ENCODE assay signal across 11 mouse cellular contexts in genomic region chr2:8675537-8675936, GRCm38 (mm10).
A peak's percentile ranks its signal among the peaks of the same experiment; 100 is the strongest.
DNase-seq lines count a peak whose midpoint lies in the region; ATAC-seq and TF ChIP-seq lines count a peak whose summit lies in the region.
"Had no signal": no experiment of that assay in that cellular context is flagged by ENCODE, and none has a peak within 500 bp of the region (broad histone marks: within the 10 kb centered on the region; RNA-seq: fewer than 3 reads in every experiment).

No protein-coding gene starts in this region.

- TF ChIP-seq POLR2A in liver, adult 2 months (IDR thresholded peaks at IDR 0.05; ENCODE audit: extremely low read depth, insufficient read depth, low read length), result no peak
- TF ChIP-seq POLR2A in MEL (IDR thresholded peaks at IDR 0.05; ENCODE audit: control insufficient read depth in 1 of 2, insufficient read depth in 1 of 2, low read depth in 1 of 2, low read length in 2 of 2, poor library complexity in 1 of 2), result no peak

- peak; percentile 9 for DNase-seq in forebrain, embryonic 14.5 days (ENCODE audit: low spot score)
- DNase-seq in liver, adult 2 months (ENCODE audit: extremely low read depth, low read depth, low spot score), result peak; percentile 3
- peak; percentile 35 for DNase-seq in MEL (ENCODE audit: low read depth, low spot score)
- no peak for DNase-seq in cerebellum, adult 8-10 months
- no peak for DNase-seq in left cerebral cortex, adult 11 months (ENCODE audit: low spot score)
- DNase-seq: adrenal gland, adult 2 months; cerebellum, adult 11-12 months had no signal

- no peak overlapping the region for H3K27ac ChIP-seq in forebrain, embryonic 14.5 days (ENCODE audit: low read depth, low read length)
- H3K27ac ChIP-seq in forebrain, embryonic 16.5 days (ENCODE audit: low read length), result no peak overlapping the region
- H3K27ac ChIP-seq in liver, adult 2 months (replicated peaks; ENCODE audit: insufficient read depth, low read depth, low read length), result no peak overlapping the region
- H3K27ac ChIP-seq in liver, embryonic 12.5 days, result no peak overlapping the region
- no peak overlapping the region for H3K27ac ChIP-seq in MEL (ENCODE audit: control insufficient read depth, low read depth, low read length)

- TF ChIP-seq RAD21 in MEL (IDR thresholded peaks at IDR 0.05; ENCODE audit: low read depth, low read length), result peak; percentile 66

- no peak for ATAC-seq in forebrain, embryonic 14.5 days
- ATAC-seq in forebrain, embryonic 16.5 days, result no peak
- no peak for ATAC-seq in liver, embryonic 12.5 days
- ATAC-seq in granulocyte monocyte progenitor cell, adult 5-6 weeks (replicated peaks; ENCODE audit: poor library complexity, severe bottlenecking), result peak; percentile 57
- ATAC-seq: inflammation-experienced regulatory T-cells, adult 6 months had no signal

- H3K4me1 ChIP-seq in forebrain, embryonic 14.5 days (ENCODE audit: control insufficient read depth, insufficient read depth, low read length), result no peaks in the 10 kb centered on the region
- no peaks in the 10 kb centered on the region for H3K4me1 ChIP-seq in forebrain, embryonic 16.5 days (replicated peaks; ENCODE audit: control insufficient read depth, insufficient read depth, low read length)
- H3K4me1 ChIP-seq in liver, adult 2 months (ENCODE audit: control insufficient read depth, insufficient read depth, low read length), result no peaks in the 10 kb centered on the region
- no peaks in the 10 kb centered on the region for H3K4me1 ChIP-seq in liver, embryonic 12.5 days
- no peaks in the 10 kb centered on the region for H3K4me1 ChIP-seq in MEL (ENCODE audit: control insufficient read depth in 1 of 2, insufficient read depth in 2 of 2, low read length in 2 of 2)

- 73% methylated on average over 4 of the region's 4 CpGs for WGBS in forebrain, embryonic 14.5 days
- 69% methylated on average over 4 of the region's 4 CpGs for WGBS in forebrain, embryonic 16.5 days
- WGBS in liver, adult 2 months, result 64% methylated on average over 4 of the region's 4 CpGs
- WGBS in liver, embryonic 12.5 days (ENCODE audit: insufficient replicate concordance), result 62% methylated on average over 4 of the region's 4 CpGs

- H3K79me2 ChIP-seq in liver, adult 2 months (ENCODE audit: control insufficient read depth, insufficient read depth, low read length), result no peaks in the 10 kb centered on the region
- H3K79me2 ChIP-seq in MEL (ENCODE audit: control insufficient read depth, insufficient read depth, low read length, poor library complexity), result no peaks in the 10 kb centered on the region

- H3K36me3 ChIP-seq in forebrain, embryonic 14.5 days (ENCODE audit: control insufficient read depth, insufficient read depth, low read length), result no peaks in the 10 kb centered on the region
- no peaks in the 10 kb centered on the region for H3K36me3 ChIP-seq in forebrain, embryonic 16.5 days (ENCODE audit: control insufficient read depth, insufficient read depth)
- no peaks in the 10 kb centered on the region for H3K36me3 ChIP-seq in liver, adult 2 months (ENCODE audit: control insufficient read depth, insufficient read depth, low read length)
- H3K36me3 ChIP-seq in liver, embryonic 12.5 days, result no peaks in the 10 kb centered on the region
- no peaks in the 10 kb centered on the region for H3K36me3 ChIP-seq in MEL (ENCODE audit: control insufficient read depth in 1 of 2, insufficient read depth in 2 of 2, low read length in 2 of 2)

- H3K4me3 ChIP-seq in forebrain, embryonic 14.5 days (ENCODE audit: low read depth, low read length), result no peak overlapping the region
- H3K4me3 ChIP-seq in forebrain, embryonic 16.5 days (replicated peaks; ENCODE audit: low read length), result no peak overlapping the region
- H3K4me3 ChIP-seq in liver, adult 2 months (ENCODE audit: insufficient read depth, low read depth, low read length), result no peak overlapping the region
- no peak overlapping the region for H3K4me3 ChIP-seq in liver, embryonic 12.5 days
- H3K4me3 ChIP-seq in MEL (ENCODE audit: control insufficient read depth in 1 of 2, insufficient read depth in 1 of 2, low read depth in 2 of 2, low read length in 2 of 2), result no peak overlapping the region

- no peak overlapping the region for H3K9ac ChIP-seq in forebrain, embryonic 14.5 days (ENCODE audit: low read length)
- no peak overlapping the region for H3K9ac ChIP-seq in forebrain, embryonic 16.5 days (replicated peaks; ENCODE audit: low read depth, low read length)
- H3K9ac ChIP-seq in liver, adult 2 months (ENCODE audit: low read depth, low read length), result no peak overlapping the region
- H3K9ac ChIP-seq in liver, embryonic 12.5 days, result no peak overlapping the region
- H3K9ac ChIP-seq in MEL (ENCODE audit: control insufficient read depth, low read depth, low read length, poor library complexity, severe bottlenecking), result no peak overlapping the region

- TF ChIP-seq EP300 in MEL (IDR thresholded peaks at IDR 0.05; ENCODE audit: low read depth in 1 of 2, low read length in 2 of 2), result no peak

- TF ChIP-seq CTCF in liver, adult 2 months (IDR thresholded peaks at IDR 0.05; ENCODE audit: low read depth, low read length), result no peak
- TF ChIP-seq CTCF in MEL (IDR thresholded peaks at IDR 0.05 in 2 of 3, conservative IDR thresholded peaks at IDR 0.05 in 1 of 3; ENCODE audit: control insufficient read depth in 1 of 3, insufficient read depth in 1 of 3, low read depth in 2 of 3, low read length in 3 of 3, poor library complexity in 1 of 3, severe bottlenecking in 1 of 3), result peak in 1 of 3 experiments; percentile 61; a peak in 2 of 6 replicates

- H3K27me3 ChIP-seq in forebrain, embryonic 14.5 days (replicated peaks; ENCODE audit: control insufficient read depth, insufficient read depth, low read length), result no peaks in the 10 kb centered on the region
- H3K27me3 ChIP-seq in forebrain, embryonic 16.5 days (replicated peaks; ENCODE audit: control insufficient read depth, insufficient read depth, low read length), result no peaks in the 10 kb centered on the region
- H3K27me3 ChIP-seq in liver, adult 2 months (ENCODE audit: control insufficient read depth, insufficient read depth, low read length), result no peaks in the 10 kb centered on the region
- H3K27me3 ChIP-seq in liver, embryonic 12.5 days (replicated peaks), result no peaks in the 10 kb centered on the region
- H3K27me3 ChIP-seq in MEL (ENCODE audit: control insufficient read depth in 1 of 2, insufficient read depth in 2 of 2, low read length in 2 of 2), result no peaks in the 10 kb centered on the region; a peak in 2 of 4 replicates

- H3K9me3 ChIP-seq in forebrain, embryonic 14.5 days (replicated peaks; ENCODE audit: control insufficient read depth, low read length), result no peaks in the 10 kb centered on the region
- no peaks in the 10 kb centered on the region for H3K9me3 ChIP-seq in forebrain, embryonic 16.5 days (ENCODE audit: control insufficient read depth, low read length)
- no peaks in the 10 kb centered on the region for H3K9me3 ChIP-seq in liver, embryonic 12.5 days (replicated peaks)
- H3K9me3 ChIP-seq in MEL (replicated peaks; ENCODE audit: insufficient read depth, low read length), result no peaks in the 10 kb centered on the region

- H3K4me2 ChIP-seq in forebrain, embryonic 14.5 days (ENCODE audit: low read length), result no peak overlapping the region
- H3K4me2 ChIP-seq in forebrain, embryonic 16.5 days (ENCODE audit: low read length), result no peak overlapping the region
- H3K4me2 ChIP-seq in liver, embryonic 12.5 days, result no peak overlapping the region

TF ChIP-seq in MEL, 35 proteins besides CTCF, POLR2A, EP300 and RAD21:
- TF ChIP-seq SMC3 (IDR thresholded peaks at IDR 0.05; ENCODE audit: low read depth, low read length) (peak; percentile 52), ZC3H11A (IDR thresholded peaks at IDR 0.05; ENCODE audit: low read depth, low read length) (peak; percentile 35; the same call in 1 of the 2 replicates), GABPA (IDR thresholded peaks at IDR 0.05; ENCODE audit: low read depth, low read length) (no peak), CHD2 (IDR thresholded peaks at IDR 0.05; ENCODE audit: low read length) (no peak), USF1 (IDR thresholded peaks at IDR 0.05; ENCODE audit: low read depth, low read length) (no peak), SIN3A (IDR thresholded peaks at IDR 0.05; ENCODE audit: low read length) (no peak)

Comparison
In these comparisons a context has a peak if more than half of its experiments do, and no peak if none do; other contexts are left out.
1. DNase-seq: peak in forebrain, embryonic 14.5 days (single experiment), liver, adult 2 months (single experiment) and MEL (single experiment); none in cerebellum, adult 8-10 months (single experiment) and left cerebral cortex, adult 11 months (single experiment).